Mouse (Mus musculus) bone marrow, adult 2 months (tissue): Measurements from ENCODE around the gene Bloc1s3.

Source experiments
- CTCF ChIP-seq: fragments of 200-500 bp; IDR thresholded peaks from 2 replicates; pipeline ENCODE4 v1.5.1; 2011; ENCODE audit warnings: low read length, control low read depth; ENCODE audit not compliant: control insufficient read depth, insufficient read depth
- POLR2A ChIP-seq: fragments of 200-500 bp; IDR thresholded peaks from 2 replicates; pipeline ENCODE4 v1.6.1; 2011; ENCODE audit warnings: low read depth, mild to moderate bottlenecking, control low read depth, low read length, borderline replicate concordance; ENCODE audit not compliant: control insufficient read depth

- TF ChIP-seq CTCF (no peak), POLR2A (no peak)
Measured at GRCm38 (mm10) chr7:19512353-19512752, 4.2 kb upstream of the Bloc1s3 start.
